Mouse (Mus musculus): ENCODE measurements around the gene BC005561. TPM values are rescaled to one million over a fixed set of nuclear protein-coding genes. Genes with fewer than 3 reads are reported as not detected.

The BC005561 gene
- 9.1 and 10.8 TPM in 2 replicates for polyA plus RNA-seq (2015; fragmentation: Nextera tagmentation; extraction: Ambion mirVana)

DNA sequence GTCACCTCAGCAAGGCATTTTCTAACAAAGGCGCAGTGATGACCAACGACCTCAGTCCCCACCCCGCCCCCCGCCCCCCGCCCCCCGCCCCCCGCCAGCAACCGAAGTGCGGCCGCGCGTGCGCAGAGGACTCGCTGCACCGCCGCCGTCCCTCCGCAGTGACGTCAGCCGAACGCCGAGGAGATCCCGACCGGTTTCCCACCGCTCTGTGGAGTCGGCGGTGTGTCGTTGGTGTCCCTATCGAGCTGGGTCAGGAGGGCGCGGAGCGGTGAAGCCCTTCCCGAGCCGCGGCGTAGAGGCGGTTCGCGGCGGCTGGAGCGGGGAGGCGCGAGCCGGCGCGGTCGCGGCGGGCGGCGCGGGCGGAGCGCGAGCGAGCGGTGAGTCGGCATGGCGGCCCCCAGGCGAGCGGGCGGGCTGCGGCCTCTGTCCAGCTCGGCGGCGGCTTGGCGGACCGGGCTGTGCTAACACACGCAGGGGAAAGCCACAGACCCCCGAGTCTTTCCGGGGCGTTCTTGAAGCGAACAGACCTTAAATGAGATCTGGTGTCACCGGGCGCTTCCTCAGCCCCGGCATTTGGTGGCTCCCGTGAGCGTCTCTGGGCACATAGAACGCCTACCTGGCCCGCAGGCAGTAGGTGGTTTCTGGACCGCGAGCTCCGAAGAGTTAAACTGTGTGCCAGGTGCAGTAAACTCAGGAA is at the start of gene BC005561:
Gene BC005561 (plus strand): TSS at position 158 of the 697 bp plus-strand sequence.
- Histone ChIP-seq H3K27me3 (no peaks in the 10 kb centered on the region), H3K4me3 (peak within 1 kb of the TSS; percentile 88), H3K36me3 (peaks cover 21% of the 10 kb centered on the region), H3K9ac (peak within 1 kb of the TSS; percentile 95), H3K9me3 (no peaks in the 10 kb centered on the region), H3K4me1 (0 out of 2 replicates have a peak, but pooled peaks cover 3% of the 10 kb centered on the region), H3K27ac (peak within 1 kb of the TSS; percentile 91), H3K4me2 (peak within 1 kb of the TSS; percentile 52)
- WGBS = under 1% methylated on average over 67 of the region's 83 CpGs
- ATAC-seq (ENCODE audit: insufficient number of reproducible peaks, low FRiP score, low TSS enrichment, low read depth) = peak; percentile 85

DNA sequence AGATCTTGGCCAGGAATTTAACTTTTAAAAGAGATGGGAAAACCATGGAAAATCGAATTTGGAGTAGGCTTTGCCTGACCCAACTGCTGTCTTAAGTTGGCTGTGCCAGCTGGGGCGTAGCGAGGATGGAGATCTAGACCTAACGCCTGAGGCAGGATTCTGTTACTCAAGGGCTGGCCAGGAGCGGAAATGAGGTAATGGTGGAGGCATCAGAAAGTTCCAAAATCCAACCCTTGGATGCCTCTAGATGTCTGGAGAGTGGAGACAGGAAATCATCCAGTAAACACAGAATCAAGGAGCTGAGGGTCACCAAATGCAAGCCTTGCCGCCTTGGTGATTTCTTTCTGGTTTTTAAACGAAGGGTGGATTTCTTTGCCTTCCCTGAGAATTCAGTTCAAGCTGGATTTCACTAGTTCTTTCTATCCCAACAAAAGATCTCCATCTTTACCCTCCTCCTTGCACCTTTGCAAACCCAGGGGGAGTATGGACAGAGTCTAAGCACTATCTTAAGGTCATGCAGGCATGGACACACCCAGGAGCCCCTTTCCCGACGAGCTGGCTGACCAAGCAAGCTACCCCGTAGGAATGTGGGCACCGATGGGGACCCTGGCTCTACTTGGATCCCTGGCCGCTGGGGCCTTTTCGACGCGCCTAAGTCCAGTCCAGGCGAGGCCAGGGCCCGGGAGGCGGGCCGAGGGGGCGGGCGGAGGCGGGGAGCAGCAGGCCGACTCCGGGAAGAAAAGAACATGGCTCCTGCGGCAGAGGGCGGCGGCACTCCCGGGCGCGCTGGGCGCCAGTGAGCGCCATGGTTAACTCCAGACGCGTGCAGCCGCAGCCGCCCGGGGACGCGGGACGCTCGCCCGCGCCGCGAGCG is 49.1 kb upstream of the BC005561 start, which contains the start of gene Pkd2:
Gene Pkd2 (plus strand): TSS at position 619 of the 874 bp plus-strand sequence.
- ATAC-seq (ENCODE audit: insufficient number of reproducible peaks, low FRiP score, low TSS enrichment, low read depth) = peak; percentile 84
- no peaks in the 10 kb centered on the region for H3K9me3 ChIP-seq
- peak within 1 kb of the TSS; percentile 93 for H3K9ac ChIP-seq
- H3K27me3 ChIP-seq = no peaks in the 10 kb centered on the region
- peak within 1 kb of the TSS; percentile 97 for H3K27ac ChIP-seq
- peaks cover 3% of the 10 kb centered on the region for H3K36me3 ChIP-seq
- peak within 1 kb of the TSS; percentile 76 for H3K4me3 ChIP-seq
- peaks cover 13% of the 10 kb centered on the region for H3K4me1 ChIP-seq
- WGBS = 8% methylated on average over 43 of the region's 46 CpGs
- H3K4me2 ChIP-seq = peak within 1 kb of the TSS; percentile 67

DNA sequence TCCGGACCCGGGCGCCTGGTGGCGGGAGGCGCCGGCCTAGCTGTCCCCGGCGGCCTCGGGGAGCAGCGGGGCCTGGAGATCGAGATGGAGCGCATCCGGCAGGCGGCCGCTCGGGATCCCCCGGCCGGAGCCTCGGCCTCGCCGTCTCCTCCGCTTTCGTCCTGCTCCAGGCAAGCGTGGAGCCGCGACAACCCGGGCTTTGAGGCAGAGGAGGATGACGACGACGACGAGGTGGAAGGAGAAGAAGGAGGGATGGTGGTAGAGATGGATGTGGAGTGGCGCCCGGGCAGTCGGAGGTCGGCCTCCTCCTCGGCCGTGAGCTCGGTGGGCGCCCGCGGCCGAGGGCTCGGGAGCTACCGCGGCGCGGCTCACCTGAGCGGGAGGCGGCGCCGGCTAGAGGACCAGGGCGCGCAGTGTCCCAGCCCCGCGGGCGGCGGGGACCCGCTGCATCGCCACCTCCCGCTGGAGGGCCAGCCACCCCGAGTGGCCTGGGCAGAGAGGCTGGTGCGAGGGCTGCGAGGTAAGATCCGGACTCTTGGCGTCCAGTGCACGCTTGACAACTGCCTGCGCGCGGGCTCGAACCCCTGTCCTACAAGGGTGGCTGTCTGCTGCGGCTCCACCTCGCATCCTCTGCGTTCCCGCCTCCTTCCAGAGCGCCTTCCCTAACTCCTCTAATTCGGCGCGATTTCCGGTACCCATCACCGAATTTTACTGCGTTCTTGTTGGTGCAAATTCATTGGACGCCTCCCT is 48.3 kb upstream of the BC005561 start:
- H3K36me3 ChIP-seq = peaks cover 5% of the 10 kb centered on the region
- H3K27me3 ChIP-seq = no peaks in the 10 kb centered on the region
- ATAC-seq (ENCODE audit: insufficient number of reproducible peaks, low FRiP score, low TSS enrichment, low read depth) = peak; percentile 62
- WGBS = under 1% methylated on average over 80 of the region's 82 CpGs
- peak overlapping the region; percentile 93 for H3K9ac ChIP-seq
- peak overlapping the region; percentile 67 for H3K4me2 ChIP-seq
- peak overlapping the region; percentile 97 for H3K27ac ChIP-seq
- H3K9me3 ChIP-seq = no peaks in the 10 kb centered on the region
- peaks cover 13% of the 10 kb centered on the region for H3K4me1 ChIP-seq
- H3K4me3 ChIP-seq = peak overlapping the region; percentile 76

DNA sequence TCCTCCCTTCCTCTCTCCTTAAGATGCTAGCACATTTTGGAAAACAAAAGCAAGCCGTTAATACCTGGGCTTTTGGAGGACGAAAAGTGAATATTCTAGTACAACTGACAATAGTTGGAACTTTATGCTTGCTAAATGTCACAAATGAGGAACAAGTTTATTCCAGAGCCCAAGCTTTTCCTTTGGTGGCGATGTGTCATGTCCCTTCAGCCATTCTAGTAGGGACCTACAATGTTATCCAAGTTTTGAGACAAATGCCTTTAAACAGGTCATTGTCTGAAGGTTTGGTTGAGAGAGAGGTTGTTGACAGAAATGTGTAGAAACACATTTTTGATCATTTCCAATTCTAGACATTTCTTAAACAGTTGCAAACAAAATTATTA is 47.7 kb upstream of the BC005561 start:
- peaks cover 13% of the 10 kb centered on the region for H3K4me1 ChIP-seq
- peak overlapping the region; percentile 76 for H3K4me3 ChIP-seq
- peaks cover 5% of the 10 kb centered on the region for H3K36me3 ChIP-seq
- peak overlapping the region; percentile 97 for H3K27ac ChIP-seq
- H3K9me3 ChIP-seq = no peaks in the 10 kb centered on the region
- H3K4me2 ChIP-seq = peak overlapping the region; percentile 67
- H3K9ac ChIP-seq = peak overlapping the region; percentile 93
- H3K27me3 ChIP-seq = no peaks in the 10 kb centered on the region
- ATAC-seq (ENCODE audit: insufficient number of reproducible peaks, low FRiP score, low TSS enrichment, low read depth) = no peak
- WGBS = 23% methylated on average over 3 of the region's 3 CpGs

DNA sequence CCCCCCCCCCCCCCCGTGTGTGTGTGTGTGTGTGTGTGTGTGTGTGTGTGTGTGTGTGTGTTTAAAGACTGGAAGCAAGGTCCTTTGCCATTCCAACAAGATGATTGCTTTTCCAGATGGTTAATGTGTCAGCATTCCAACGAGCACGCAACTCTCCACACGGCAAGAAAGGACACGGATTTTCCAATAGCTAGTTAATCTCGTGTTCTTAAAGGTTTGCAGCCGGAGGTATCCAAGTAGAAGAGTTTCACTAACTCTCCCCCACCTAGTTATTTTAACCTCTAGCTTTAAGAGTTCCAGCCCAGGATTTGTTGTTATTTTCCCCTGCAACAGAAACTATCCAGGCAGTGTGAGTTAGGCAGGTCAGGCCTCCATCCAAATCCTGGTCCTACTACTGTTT is 47.3 kb upstream of the BC005561 start:
- Histone ChIP-seq H3K27ac (no peak overlapping the region), H3K4me3 (peak overlapping the region; percentile 76), H3K9me3 (no peaks in the 10 kb centered on the region), H3K4me1 (peaks cover 13% of the 10 kb centered on the region), H3K9ac (no peak overlapping the region), H3K4me2 (peak overlapping the region; percentile 67), H3K36me3 (peaks cover 5% of the 10 kb centered on the region), H3K27me3 (no peaks in the 10 kb centered on the region)
- no peak for ATAC-seq (ENCODE audit: insufficient number of reproducible peaks, low FRiP score, low TSS enrichment, low read depth)
- WGBS = 6% methylated on average over 6 of the region's 7 CpGs

DNA sequence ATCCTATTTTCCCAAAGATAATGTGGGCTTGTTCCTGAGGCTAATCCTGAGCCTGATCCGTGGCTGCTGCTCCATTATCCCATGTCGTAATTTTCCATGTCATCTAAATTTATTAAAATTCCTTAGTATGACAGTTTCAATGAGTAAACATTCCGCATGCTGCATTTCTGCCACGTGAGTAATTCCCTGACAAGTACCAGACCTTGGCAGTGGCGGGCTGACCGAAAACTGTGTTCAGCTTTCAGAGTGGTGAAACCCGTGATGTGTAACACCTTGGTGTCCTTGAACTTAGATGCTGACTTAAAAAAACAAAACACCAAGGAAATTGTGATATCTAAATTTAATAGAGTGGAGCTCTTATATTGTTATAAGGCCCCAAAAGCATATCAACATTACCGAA is 42.9 kb upstream of the BC005561 start:
- Histone ChIP-seq H3K27ac (0 out of 2 replicates have a peak overlapping the region, but pooled peaks have one; percentile 38), H3K9ac (no peak overlapping the region), H3K36me3 (peaks cover 31% of the 10 kb centered on the region), H3K27me3 (no peaks in the 10 kb centered on the region), H3K9me3 (no peaks in the 10 kb centered on the region), H3K4me2 (no peak overlapping the region), H3K4me1 (peaks cover 5% of the 10 kb centered on the region; the same call in 1 of the 2 replicates), H3K4me3 (no peak overlapping the region)
- ATAC-seq (ENCODE audit: insufficient number of reproducible peaks, low FRiP score, low TSS enrichment, low read depth) = no peak
- 58% methylated on average over 8 of the region's 8 CpGs for WGBS

DNA sequence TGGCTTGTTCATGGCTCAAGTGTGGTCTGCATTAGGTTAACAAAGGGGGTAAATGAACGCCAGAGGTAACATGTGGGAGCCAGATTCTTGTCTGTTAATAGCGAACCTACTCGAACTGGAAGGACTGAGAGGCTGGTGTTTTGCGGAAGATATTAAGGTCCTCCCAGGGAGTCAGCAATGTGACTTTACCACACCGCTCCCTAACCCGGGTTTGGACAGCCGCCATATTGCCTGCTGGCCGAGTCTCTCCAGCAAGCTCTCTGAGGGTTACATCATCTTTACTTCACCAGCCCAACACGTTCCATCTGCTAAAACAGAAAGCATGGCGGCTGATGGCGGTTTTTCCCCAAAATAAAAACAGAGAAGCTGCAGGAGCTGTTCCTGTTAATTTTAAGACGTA is 42.4 kb upstream of the BC005561 start:
- peaks cover 5% of the 10 kb centered on the region; the same call in 1 of the 2 replicates for H3K4me1 ChIP-seq
- H3K27me3 ChIP-seq = no peaks in the 10 kb centered on the region
- H3K9ac ChIP-seq = no peak overlapping the region
- H3K4me2 ChIP-seq = no peak overlapping the region
- 0 out of 2 replicates have a peak, but pooled peaks have one; percentile 44 for ATAC-seq (ENCODE audit: insufficient number of reproducible peaks, low FRiP score, low TSS enrichment, low read depth)
- WGBS = 46% methylated on average over 12 of the region's 12 CpGs
- H3K36me3 ChIP-seq = peaks cover 33% of the 10 kb centered on the region
- H3K4me3 ChIP-seq = no peak overlapping the region
- 0 out of 2 replicates have a peak overlapping the region, but pooled peaks have one; percentile 38 for H3K27ac ChIP-seq
- H3K9me3 ChIP-seq = no peaks in the 10 kb centered on the region

DNA sequence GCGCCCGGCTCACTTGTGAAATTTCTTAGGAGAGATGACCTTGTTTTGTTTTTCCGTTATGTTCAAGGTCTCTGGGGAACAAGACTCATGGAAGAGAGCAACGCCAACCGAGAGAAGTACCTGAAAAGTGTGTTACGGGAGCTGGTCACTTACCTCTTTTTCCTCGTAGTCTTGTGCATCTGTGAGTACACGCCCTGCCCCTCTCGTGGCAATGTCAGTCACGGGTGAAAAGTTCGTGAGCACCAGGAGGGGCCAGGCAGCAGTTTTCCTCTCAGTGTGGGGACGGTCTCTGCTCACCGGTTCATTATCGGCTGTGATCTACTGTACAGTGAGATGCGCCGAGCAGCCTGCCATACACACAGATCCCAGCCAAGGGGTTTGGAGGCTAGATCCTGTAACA is 41.3 kb upstream of the BC005561 start:
- H3K4me3 ChIP-seq = no peak overlapping the region
- H3K36me3 ChIP-seq = peaks cover 40% of the 10 kb centered on the region
- no peak overlapping the region for H3K27ac ChIP-seq
- H3K9me3 ChIP-seq = no peaks in the 10 kb centered on the region
- no peaks in the 10 kb centered on the region for H3K27me3 ChIP-seq
- peaks cover 5% of the 10 kb centered on the region; the same call in 1 of the 2 replicates for H3K4me1 ChIP-seq
- no peak overlapping the region for H3K4me2 ChIP-seq
- ATAC-seq (ENCODE audit: insufficient number of reproducible peaks, low FRiP score, low TSS enrichment, low read depth) = no peak
- WGBS = 96% methylated on average over 16 of the region's 16 CpGs
- H3K9ac ChIP-seq = no peak overlapping the region

DNA sequence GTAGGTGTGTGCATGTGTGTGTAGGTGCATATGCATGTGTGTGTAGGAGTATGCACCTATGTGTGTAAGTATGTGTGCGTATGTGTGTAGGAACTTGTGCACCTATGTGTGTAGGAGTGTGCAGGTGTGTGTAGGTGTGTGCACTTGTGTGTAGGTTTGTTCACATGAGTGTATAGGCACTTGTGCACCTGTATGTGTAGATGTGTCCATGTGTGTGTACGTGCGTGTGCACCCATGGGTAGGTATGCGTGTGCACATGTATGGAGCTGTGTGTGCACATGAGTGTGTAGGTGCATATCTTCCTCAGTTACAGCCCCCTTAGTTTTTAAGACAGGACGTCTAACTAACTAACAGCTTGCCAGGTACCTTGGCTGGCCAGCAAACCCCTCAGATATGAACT is 39.6 kb upstream of the BC005561 start:
- Histone ChIP-seq H3K4me3 (no peak overlapping the region), H3K36me3 (peaks cover 55% of the 10 kb centered on the region), H3K27ac (no peak overlapping the region), H3K9me3 (no peaks in the 10 kb centered on the region), H3K9ac (no peak overlapping the region), H3K4me1 (0 out of 2 replicates have a peak, but pooled peaks cover 3% of the 10 kb centered on the region), H3K4me2 (no peak overlapping the region), H3K27me3 (no peaks in the 10 kb centered on the region)
- ATAC-seq (ENCODE audit: insufficient number of reproducible peaks, low FRiP score, low TSS enrichment, low read depth) = no peak
- 88% methylated on average over 5 of the region's 5 CpGs for WGBS

DNA sequence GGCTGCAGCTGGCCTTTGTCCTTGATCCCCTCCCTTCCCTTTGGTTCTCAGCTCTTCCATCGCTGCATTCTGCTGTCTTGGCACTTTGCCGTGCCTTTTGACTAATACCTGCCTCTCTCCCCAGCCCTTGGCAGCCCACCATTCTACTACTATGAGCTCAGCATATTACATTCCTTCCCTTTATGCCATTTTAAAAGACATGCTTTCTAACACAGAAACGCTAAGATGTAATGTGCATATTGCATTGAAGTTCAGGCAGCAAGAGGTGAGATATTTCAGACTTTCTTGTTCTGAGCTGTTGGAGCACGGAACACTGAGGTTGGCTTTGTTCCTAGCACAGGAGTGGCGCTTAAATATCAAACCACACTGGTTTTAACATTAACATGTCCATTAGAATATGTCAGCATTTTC is 37.2 kb upstream of the BC005561 start:
- no peak for ATAC-seq (ENCODE audit: insufficient number of reproducible peaks, low FRiP score, low TSS enrichment, low read depth)
- Histone ChIP-seq H3K9me3 (no peaks in the 10 kb centered on the region), H3K36me3 (peaks cover 50% of the 10 kb centered on the region), H3K27me3 (no peaks in the 10 kb centered on the region), H3K4me1 (0 out of 2 replicates have a peak, but pooled peaks cover 2% of the 10 kb centered on the region), H3K4me2 (no peak overlapping the region), H3K27ac (no peak overlapping the region), H3K9ac (no peak overlapping the region), H3K4me3 (no peak overlapping the region)
- WGBS = 72% methylated on average over 5 of the region's 5 CpGs

DNA sequence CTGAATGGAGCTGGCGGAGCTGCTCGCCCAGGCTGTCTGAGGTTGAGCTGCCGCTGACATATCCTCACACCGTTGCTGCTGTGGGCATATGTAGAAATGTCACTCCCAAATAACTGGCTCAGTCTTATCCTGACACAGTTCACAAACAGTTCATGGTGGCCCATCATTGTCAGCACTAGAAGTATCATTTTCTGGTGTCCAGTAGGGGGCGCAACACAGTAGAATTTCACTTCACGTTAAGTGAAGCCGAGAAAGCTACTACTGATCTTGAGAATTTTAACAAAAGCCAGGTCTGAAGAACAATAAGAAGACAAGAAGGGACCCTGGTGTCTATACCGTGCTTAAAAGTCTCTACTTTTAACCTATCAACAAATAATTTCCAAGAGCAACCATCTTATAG is 35.8 kb upstream of the BC005561 start:
- Histone ChIP-seq H3K4me1 (no peaks in the 10 kb centered on the region), H3K36me3 (peaks cover 43% of the 10 kb centered on the region), H3K4me2 (no peak overlapping the region), H3K27ac (no peak overlapping the region), H3K27me3 (no peaks in the 10 kb centered on the region), H3K4me3 (no peak overlapping the region), H3K9ac (no peak overlapping the region), H3K9me3 (no peaks in the 10 kb centered on the region)
- ATAC-seq (ENCODE audit: insufficient number of reproducible peaks, low FRiP score, low TSS enrichment, low read depth) = no peak
- WGBS = 96% methylated on average over 8 of the region's 8 CpGs
